Mouse (Mus musculus) lung, embryonic 14.5 days (tissue): ENCODE results near the gene Atat1. TPM values are rescaled to one million over a fixed set of nuclear protein-coding genes. Genes with fewer than 3 reads are reported as not detected.

Experiments
- ATAC-seq: fragments of 200-750 bp; cut with Nextera tagmentation; 2 replicates; pipeline ENCODE4 v1.8.0; 2017; ENCODE audit warnings: mild to moderate bottlenecking, moderate TSS enrichment, moderate library complexity; ENCODE audit not compliant: insufficient read depth
- DNase-seq: peaks from one replicate; pipeline ENCODE4 v3.0.0-alpha.2; 2015
- H3K27ac ChIP-seq: fragments of 300-500 bp; sonication (generic); 2 replicates; pipeline ENCODE4 v1.5.1; 2014; ENCODE audit warnings: low read depth, mild to moderate bottlenecking, moderate library complexity
- H3K27me3 ChIP-seq: fragments of 300-500 bp; sonication (generic); 2 replicates; pipeline ENCODE4 v1.6.1; 2014; ENCODE audit warnings: low read length, control low read depth; ENCODE audit not compliant: insufficient read depth
- H3K36me3 ChIP-seq: fragments of 300-500 bp; sonication (generic); 2 replicates; pipeline ENCODE4 v1.6.1; 2014; ENCODE audit warnings: control low read depth; ENCODE audit not compliant: insufficient read depth
- H3K4me1 ChIP-seq: fragments of 300-500 bp; sonication (generic); 2 replicates; pipeline ENCODE4 v1.6.1; 2014; ENCODE audit warnings: antibody characterized with exemption, control low read depth; ENCODE audit not compliant: insufficient read depth
- H3K4me2 ChIP-seq: fragments of 300-500 bp; sonication (generic); 2 replicates; pipeline ENCODE4 v1.6.1; 2014; ENCODE audit warnings: mild to moderate bottlenecking
- H3K4me3 ChIP-seq: fragments of 300-500 bp; sonication (generic); 2 replicates; pipeline ENCODE4 v1.5.1; 2014; ENCODE audit warnings: low read depth, low read length
- H3K9ac ChIP-seq: fragments of 300-500 bp; sonication (generic); 2 replicates; pipeline ENCODE4 v1.6.1; 2014
- H3K9me3 ChIP-seq: fragments of 300-500 bp; sonication (generic); 2 replicates; pipeline ENCODE4 v1.6.1; 2016; ENCODE audit warnings: low read depth, low read length, control low read depth
- CTCF ChIP-seq: IDR thresholded peaks from 2 replicates; pipeline ENCODE4 v1.5.1; 2016; ENCODE audit warnings: antibody characterized with exemption, low read depth
- WGBS: fragments of 180-500 bp; shearing (Covaris S2); extraction: QIAGEN DNeasy Blood & Tissue Kit; methylation state at CpG from one replicate; pipeline ENCODE4 v1.1.7; 2014; 5-methylcytosine and 5-hydroxymethylcytosine counted together
- polyA plus RNA-seq: library from polyadenylated mRNA; unstranded; fragments of >200 nt; fragmentation: Nextera tagmentation; extraction: Ambion mirVana; gene quantifications from 2 replicates; pipeline ENCODE4 v1.2.1, GENCODE M21; 2014

Gene Atat1
- polyA plus RNA-seq, 1 experiment from 2014 or later, result 77.9 TPM

GRCm38 (mm10) chr17:35922566-35922965, 12.7 kb upstream of the Atat1 start:
- H3K4me3 ChIP-seq, result no peak overlapping the region
- peaks cover 11% of the 10 kb centered on the region for H3K4me1 ChIP-seq
- ATAC-seq, result no peak
- no peaks in the 10 kb centered on the region for H3K9me3 ChIP-seq
- no peak overlapping the region for H3K9ac ChIP-seq
- no peak for DNase-seq
- peaks cover 54% of the 10 kb centered on the region for H3K36me3 ChIP-seq
- TF ChIP-seq CTCF, result no peak
- H3K27me3 ChIP-seq, result no peaks in the 10 kb centered on the region
- H3K27ac ChIP-seq, result no peak overlapping the region
- 84% methylated on average over 3 of the region's 3 CpGs for WGBS
- no peak overlapping the region for H3K4me2 ChIP-seq

- Histone ChIP-seq H3K4me2 (no peak overlapping the region), H3K36me3 (peaks cover 53% of the 10 kb centered on the region), H3K9ac (no peak overlapping the region), H3K27ac (no peak overlapping the region), H3K4me3 (no peak overlapping the region), H3K9me3 (no peaks in the 10 kb centered on the region), H3K27me3 (no peaks in the 10 kb centered on the region), H3K4me1 (peaks cover 11% of the 10 kb centered on the region)
- no peak for ATAC-seq
- no peak for TF ChIP-seq CTCF
- no peak for DNase-seq
- 76% methylated on average over 4 of the region's 4 CpGs for WGBS
Observed at GRCm38 (mm10) chr17:35921710-35922109, 11.8 kb upstream of the Atat1 start.

DNA sequence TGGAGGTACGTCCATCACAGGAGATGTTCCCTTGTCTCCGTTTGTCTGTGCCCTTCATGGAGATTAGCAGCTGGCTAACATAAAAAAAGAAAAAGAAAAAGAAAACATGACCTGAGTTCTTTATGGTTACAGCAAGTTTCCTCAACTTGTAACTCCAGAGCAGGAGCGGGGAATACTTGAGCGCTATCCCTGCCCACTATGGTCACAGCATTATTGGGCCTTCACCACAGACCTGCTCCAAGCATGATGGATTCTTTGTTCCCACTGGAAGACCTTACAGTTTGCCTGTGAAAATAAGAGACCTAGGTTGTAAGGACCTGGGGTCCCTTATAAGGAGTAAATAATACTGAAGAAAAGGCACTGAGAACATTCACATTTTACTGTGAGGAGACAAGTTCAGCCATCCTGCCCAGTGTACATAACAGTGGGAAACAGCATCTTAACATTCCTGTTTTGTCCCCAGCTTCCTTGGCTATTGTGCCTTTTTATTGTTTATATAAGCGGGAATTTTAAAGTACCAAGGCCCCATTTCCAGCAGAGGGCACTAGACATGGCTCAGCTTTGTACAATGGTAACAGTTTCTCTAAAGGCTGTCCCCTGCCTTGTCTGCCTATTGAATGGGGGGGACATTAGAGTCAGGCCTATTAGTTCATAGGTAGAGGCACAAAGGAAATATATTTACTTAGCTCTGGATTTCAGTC, 11.1 kb upstream of the Atat1 start:
- peak; percentile 72 for TF ChIP-seq CTCF
- Histone ChIP-seq H3K36me3 (peaks cover 46% of the 10 kb centered on the region), H3K9me3 (no peaks in the 10 kb centered on the region), H3K27ac (peak overlapping the region; percentile 99), H3K4me3 (no peak overlapping the region), H3K9ac (no peak overlapping the region), H3K4me1 (peaks cover 11% of the 10 kb centered on the region), H3K4me2 (peak overlapping the region; percentile 100; the same call in 1 of the 2 replicates), H3K27me3 (no peaks in the 10 kb centered on the region)
- no peak for ATAC-seq
- WGBS, result 60% methylated on average over 5 of the region's 5 CpGs
- DNase-seq, result peak; percentile 87

- no peak overlapping the region for H3K4me3 ChIP-seq
- H3K9ac ChIP-seq, result no peak overlapping the region
- H3K36me3 ChIP-seq, result peaks cover 40% of the 10 kb centered on the region
- no peak for TF ChIP-seq CTCF
- no peaks in the 10 kb centered on the region for H3K9me3 ChIP-seq
- H3K27me3 ChIP-seq, result no peaks in the 10 kb centered on the region
- H3K4me1 ChIP-seq, result peaks cover 11% of the 10 kb centered on the region
- WGBS, result 64% methylated on average over 1 of the region's 1 CpGs
- no peak for ATAC-seq
- H3K27ac ChIP-seq, result peak overlapping the region; percentile 99
- H3K4me2 ChIP-seq, result peak overlapping the region; percentile 100; the same call in 1 of the 2 replicates
- peak; percentile 23 for DNase-seq
Observed at GRCm38 (mm10) chr17:35920384-35920783, 10.5 kb upstream of the Atat1 start.

DNA sequence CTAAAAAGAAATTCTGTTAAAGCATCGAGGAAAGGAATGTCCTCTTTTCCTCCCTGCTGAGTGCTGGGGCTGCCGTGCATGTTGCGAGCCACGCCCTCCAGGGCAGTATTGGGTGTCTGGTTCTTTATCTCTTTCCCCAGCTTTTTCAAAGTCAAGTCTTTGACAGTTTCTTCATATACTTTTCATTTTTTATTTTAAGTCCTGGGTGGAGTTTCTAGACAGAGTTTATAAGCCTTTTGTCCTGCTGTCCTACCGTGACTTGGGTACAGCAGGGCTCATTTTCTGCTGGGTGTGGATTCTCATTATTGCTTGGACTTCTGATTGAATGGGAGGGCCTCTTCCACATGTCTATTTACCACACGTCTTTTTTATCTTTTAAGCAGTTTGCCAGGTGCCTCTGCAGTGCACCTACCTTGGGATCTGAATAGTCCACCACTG, 10.0 kb upstream of the Atat1 start:
- Histone ChIP-seq H3K9ac (peak overlapping the region; percentile 96), H3K4me3 (peak overlapping the region; percentile 79; the same call in 1 of the 2 replicates), H3K36me3 (peaks cover 35% of the 10 kb centered on the region), H3K9me3 (no peaks in the 10 kb centered on the region), H3K4me2 (peak overlapping the region; percentile 100), H3K27ac (peak overlapping the region; percentile 99), H3K27me3 (no peaks in the 10 kb centered on the region), H3K4me1 (peaks cover 11% of the 10 kb centered on the region)
- no peak for TF ChIP-seq CTCF
- WGBS, result 38% methylated on average over 6 of the region's 6 CpGs
- no peak for ATAC-seq
- peak; percentile 22 for DNase-seq

DNA sequence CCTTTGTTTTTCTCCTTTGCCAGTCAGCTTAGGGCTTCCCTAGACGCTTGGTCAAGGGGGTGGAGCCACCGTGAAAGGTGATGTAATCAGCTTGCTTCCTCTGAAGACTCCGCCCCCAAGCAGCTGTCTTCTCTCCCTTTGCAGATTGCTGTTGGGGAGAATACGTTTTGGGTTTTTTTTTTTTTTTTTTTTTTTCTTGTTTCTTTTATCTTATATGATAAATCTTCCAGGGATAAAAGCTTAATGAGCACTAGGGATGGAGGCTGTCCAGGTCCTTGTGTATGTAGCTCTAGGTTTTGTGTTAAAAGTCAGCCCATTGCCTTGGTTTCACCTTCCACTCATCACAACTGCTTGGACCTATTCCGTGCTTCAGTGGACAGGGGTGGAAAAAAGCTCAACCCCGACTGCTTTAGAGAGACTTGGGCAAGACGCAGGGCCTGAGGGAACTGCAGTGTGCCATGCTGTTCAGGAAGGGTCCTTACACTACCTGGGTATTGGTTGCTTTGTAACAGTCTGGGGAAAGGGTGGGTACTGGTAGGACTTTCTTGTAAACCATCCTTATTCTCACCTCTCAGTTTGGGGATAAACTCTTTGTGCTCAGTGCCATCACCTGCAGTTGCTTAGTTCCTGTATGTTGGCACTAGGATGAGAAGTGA, 9.3 kb upstream of the Atat1 start:
- H3K27ac ChIP-seq, result peak overlapping the region; percentile 99
- H3K36me3 ChIP-seq, result peaks cover 33% of the 10 kb centered on the region
- ATAC-seq, result peak; percentile 38
- peak overlapping the region; percentile 100 for H3K4me2 ChIP-seq
- peak overlapping the region; percentile 96 for H3K9ac ChIP-seq
- H3K9me3 ChIP-seq, result no peaks in the 10 kb centered on the region
- peak; percentile 100 for DNase-seq
- no peak for TF ChIP-seq CTCF
- 7% methylated on average over 7 of the region's 7 CpGs for WGBS
- H3K4me1 ChIP-seq, result peaks cover 11% of the 10 kb centered on the region
- H3K27me3 ChIP-seq, result no peaks in the 10 kb centered on the region
- peak overlapping the region; percentile 79 for H3K4me3 ChIP-seq

- peak; percentile 81 for DNase-seq
- no peaks in the 10 kb centered on the region for H3K9me3 ChIP-seq
- H3K27me3 ChIP-seq, result no peaks in the 10 kb centered on the region
- WGBS, result 1% methylated on average over 11 of the region's 11 CpGs
- peak overlapping the region; percentile 100 for H3K4me2 ChIP-seq
- peaks cover 29% of the 10 kb centered on the region for H3K36me3 ChIP-seq
- peak overlapping the region; percentile 96 for H3K9ac ChIP-seq
- H3K27ac ChIP-seq, result peak overlapping the region; percentile 99
- no peak for ATAC-seq
- TF ChIP-seq CTCF, result no peak
- H3K4me3 ChIP-seq, result peak overlapping the region; percentile 79
- H3K4me1 ChIP-seq, result peaks cover 11% of the 10 kb centered on the region
Observed at GRCm38 (mm10) chr17:35918276-35919059, 8.6 kb upstream of the Atat1 start.
